Mouse (Mus musculus) skeletal muscle tissue, postnatal 0 days (tissue): Measurements from ENCODE around the gene Olfr520. TPM values are rescaled to one million over a fixed set of nuclear protein-coding genes. Genes with fewer than 3 reads are reported as not detected.

Experiments
- polyA plus RNA-seq: library from polyadenylated mRNA; unstranded; fragments of >200 nt; fragmentation: Nextera tagmentation; extraction: Ambion mirVana; gene quantifications from 2 replicates; pipeline ENCODE4 v1.2.1, GENCODE M21; 2015

Olfr520 gene
- polyA plus RNA-seq, result not detected in 2 replicates

DNA sequence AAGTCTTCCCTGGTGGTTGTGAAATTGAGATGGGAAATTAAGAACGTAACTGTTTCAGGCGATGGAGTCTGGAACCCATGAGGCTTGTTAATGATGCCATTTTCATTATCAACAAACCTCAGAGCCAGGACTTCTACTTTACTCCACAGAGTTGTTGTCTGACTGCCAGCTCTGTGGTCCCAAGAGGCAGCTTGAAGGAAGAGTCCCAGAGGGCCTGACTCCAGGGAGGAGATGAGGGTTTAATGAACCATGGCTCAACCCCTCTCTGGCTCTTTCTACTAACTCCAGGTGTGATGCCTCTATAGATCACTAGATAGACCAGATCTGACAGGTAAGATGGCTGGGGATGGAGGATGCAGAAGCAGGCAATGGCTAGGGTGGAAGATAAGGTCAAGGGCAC lies at the start of gene Olfr520:
TSS of gene Olfr520 (plus strand) at position 301 of the 400 bp plus-strand sequence.

DNA sequence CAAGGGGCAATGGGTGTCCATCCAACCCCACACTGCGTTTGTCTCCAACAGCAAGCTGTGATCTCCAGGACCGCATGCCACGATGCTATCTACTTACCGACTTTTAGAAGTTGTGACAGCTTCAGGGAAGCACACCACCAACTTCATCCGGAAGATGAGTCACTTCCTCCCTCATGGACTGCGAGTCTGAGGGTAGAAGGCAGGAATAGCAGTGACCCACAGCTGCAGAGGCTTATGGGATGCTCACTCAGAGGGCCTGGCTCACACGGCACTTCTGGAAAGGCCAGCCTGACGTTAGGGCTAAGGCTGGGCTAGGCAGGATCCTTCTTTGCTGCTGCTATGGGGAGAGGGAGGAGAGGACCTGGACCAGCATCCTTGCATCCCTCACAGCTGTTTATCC lies 18.9 kb upstream of the Olfr520 start, which contains the start of gene Slco2b1:
TSS of gene Slco2b1 (minus strand) at position 175 of the 400 bp plus-strand sequence.

DNA sequence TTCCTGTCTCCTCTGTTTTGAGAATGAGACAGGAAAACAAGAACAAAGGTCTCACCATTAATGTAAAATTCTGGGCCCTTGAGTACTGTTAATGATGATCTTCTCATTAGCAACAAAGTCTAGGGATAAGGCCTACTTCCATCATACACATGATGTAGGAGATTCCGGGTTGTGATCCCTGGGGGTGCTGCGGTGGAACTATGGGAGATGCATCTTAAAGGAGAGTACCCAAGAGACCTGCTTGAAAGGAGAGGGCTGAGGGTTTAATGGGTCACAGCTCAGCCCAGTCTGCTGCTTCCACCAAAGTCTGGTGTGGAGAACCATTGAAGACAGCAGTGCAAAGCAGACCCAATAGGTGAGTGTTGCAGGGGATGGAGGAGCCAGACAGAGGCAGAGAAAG lies 33.1 kb downstream of the Olfr520 start, which contains the start of gene Olfr521:
TSS of gene Olfr521 (plus strand) at position 301 of the 400 bp plus-strand sequence.

Other genes with a start within 250 kb of the Olfr520 start
- 507 and 560 TPM in 2 replicates for gene Rps3, start 246.5 kb upstream of the Olfr520 start, polyA plus RNA-seq
- 2.8 TPM in 2 replicates for gene Arrb1, start 194.8 kb upstream of the Olfr520 start, polyA plus RNA-seq
- gene Tpbgl, start 103.2 kb upstream of the Olfr520 start, polyA plus RNA-seq, result 21.4 and 21.7 TPM in 2 replicates
- 5.5 and 6.9 TPM in 2 replicates for gene Slco2b1, start 18.9 kb upstream of the Olfr520 start, polyA plus RNA-seq
- gene Olfr521, start 33.2 kb downstream of the Olfr520 start, polyA plus RNA-seq, result not detected in 2 replicates
- gene Neu3, start 98.1 kb downstream of the Olfr520 start, polyA plus RNA-seq, result 1.5 and 1.6 TPM in 2 replicates
- 0.56 and 0.87 TPM in 2 replicates for gene Xrra1, start 128.8 kb downstream of the Olfr520 start, polyA plus RNA-seq
- 154 and 170 TPM in 2 replicates for gene Spcs2, start 133.2 kb downstream of the Olfr520 start, polyA plus RNA-seq